Mouse (Mus musculus) cerebellum, postnatal 10 days (tissue): Measurements from ENCODE around the gene Cgnl1.

Experiments
- DNase-seq, 2 experiments: peaks; one replicate each; pipeline ENCODE4 v3.0.0; 2021; ENCODE audit warnings: mixed read lengths in 2 of 2

Cgnl1 gene

DNA sequence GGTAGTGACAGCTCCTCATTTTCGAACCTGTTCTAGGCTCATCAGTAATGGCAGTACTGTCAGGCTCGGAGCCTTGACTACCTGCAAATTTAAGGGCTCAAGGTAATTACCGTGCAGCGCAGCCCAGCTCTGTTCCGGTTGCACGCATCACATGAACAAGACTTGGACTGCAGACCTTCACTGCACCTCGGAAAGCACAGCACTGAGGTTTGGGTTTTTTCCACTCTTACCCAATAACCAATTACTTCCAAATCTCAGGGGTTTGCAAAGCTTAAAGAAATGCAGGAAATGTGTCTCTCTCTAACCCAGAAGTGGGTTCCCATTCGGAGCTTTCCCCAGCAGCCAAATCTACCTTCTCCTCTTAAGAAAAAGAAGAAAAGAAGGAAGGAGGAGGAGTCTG lies 5.1 kb downstream of the Cgnl1 start:
- no peak for DNase-seq

DNA sequence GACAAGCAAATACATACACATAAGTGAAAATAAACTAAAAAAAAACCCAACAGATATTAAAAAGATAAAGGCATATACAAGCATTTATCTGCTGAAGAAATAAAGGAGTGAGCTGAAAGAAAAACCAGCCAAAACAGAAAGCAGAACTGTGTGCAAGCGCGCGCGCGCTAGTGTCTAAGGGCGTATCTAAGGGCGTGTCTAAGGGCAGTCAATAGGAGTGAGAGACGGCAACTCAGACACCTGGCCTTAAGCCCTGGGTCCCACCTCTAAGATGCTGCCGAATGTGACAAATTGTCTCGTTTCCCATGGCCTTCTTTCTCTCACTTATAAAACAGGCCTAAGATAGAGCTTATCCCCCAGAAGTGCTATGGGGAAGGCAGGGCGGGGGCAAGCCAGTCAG lies 6.9 kb downstream of the Cgnl1 start:
- no peak for DNase-seq

DNA sequence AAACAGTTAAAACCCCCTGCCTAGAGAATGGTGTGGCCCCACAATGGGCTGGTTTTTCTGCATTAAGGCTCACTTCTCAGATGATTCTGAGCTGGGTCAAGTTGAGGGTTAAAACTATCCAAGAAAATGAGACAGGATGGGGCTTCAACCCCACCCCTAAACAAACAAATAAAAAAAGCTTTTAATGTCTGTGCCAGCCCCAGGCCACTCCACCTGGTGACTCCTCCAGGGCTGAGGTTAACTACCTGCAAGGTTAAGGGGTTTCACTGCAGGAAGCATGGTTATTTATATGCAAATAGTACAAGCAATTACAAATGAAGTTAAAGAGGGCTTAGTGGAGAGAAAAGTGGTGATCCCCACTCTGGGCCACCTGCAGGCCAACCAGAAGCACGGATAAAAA lies 8.1 kb downstream of the Cgnl1 start:
- DNase-seq: no peak

DNA sequence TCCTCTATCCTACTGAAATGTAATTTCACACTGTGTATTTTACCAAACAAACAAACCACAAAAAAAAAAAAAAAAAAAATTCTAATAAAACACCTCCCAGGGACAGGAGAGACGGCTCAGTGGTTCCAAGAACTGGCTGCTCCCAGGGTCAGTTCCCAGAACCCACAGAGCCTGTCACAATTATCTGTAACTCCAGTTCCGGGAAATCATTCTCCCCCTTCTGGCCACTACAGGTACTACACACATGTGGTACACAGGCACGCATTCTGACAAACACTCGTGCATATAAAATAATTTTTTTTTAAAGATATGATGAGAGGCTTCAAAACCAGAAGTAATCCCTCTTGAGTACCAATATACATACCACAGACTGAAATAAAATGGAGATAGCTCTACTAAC lies 9.7 kb downstream of the Cgnl1 start:
- peak in 1 of 2 experiments; percentile 28 for DNase-seq

DNA sequence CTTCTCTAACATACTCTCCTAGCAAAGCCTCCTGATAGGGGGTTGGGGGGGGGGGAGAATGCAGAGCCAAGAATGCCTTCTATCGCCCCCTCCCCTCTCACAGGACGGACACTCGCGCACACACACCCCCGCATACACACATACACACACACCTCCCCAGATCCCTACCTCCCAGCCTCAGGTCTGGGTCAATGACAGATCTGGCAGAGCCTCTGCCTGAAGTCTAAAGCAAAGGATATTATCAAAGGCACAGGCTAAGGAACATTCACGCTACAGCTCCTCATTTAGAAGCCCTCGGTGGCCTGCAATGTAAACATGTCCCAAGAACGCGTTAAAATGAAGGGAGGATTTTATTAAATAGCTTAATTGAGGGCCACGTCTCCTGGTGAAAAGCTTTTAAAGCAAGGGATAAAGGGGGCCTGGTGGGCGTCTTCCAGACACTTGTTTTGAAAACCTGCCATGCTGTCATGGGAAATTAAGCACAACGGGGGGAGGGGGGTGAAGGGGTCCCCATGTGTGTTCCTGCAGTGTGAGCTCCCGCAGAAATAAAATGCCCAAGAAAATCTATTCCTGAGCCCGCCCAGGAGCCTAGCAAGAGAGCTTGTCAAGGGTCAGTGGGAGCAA lies 10.8 kb downstream of the Cgnl1 start:
- DNase-seq: no peak

DNA sequence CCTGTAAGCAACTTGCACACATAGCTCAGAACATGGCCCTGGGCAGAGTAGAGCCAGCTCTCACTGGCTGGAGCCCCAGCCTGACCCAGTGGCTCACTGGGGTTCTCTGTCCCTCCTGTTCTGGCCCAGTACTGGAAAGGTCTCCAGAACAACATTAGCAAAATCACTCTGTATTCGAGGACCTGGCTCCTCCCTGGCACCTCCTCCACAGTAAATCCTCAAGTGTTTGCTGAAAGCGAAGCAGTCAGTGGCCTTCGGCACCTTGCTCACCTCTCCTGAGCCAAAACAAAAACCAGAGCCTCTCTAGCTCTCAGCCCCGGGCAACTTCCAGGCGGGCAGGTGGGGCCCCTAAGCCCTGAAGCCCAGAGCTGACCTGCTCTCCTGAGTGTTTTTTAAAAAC lies 11.5 kb downstream of the Cgnl1 start:
- no peak for DNase-seq

DNA sequence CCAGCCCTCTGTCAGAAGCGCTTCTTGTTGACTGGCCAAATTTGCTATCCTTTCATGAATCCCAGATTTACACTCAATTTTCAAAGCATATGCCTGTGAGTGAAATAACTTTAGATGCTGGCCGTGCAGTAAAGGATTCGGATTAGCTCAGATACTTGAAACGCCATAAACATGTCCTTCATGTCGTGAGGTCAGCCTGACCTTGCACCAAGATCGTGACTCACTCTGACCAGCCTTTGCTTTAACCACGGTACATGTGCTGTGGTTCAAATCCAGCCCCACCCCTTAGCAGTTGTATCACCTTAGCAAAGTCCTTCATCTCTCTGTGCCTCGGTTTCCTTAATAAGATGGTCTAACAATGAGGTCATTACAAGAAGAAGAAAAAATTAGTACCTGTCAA lies 14.0 kb downstream of the Cgnl1 start:
- DNase-seq: no peak

DNA sequence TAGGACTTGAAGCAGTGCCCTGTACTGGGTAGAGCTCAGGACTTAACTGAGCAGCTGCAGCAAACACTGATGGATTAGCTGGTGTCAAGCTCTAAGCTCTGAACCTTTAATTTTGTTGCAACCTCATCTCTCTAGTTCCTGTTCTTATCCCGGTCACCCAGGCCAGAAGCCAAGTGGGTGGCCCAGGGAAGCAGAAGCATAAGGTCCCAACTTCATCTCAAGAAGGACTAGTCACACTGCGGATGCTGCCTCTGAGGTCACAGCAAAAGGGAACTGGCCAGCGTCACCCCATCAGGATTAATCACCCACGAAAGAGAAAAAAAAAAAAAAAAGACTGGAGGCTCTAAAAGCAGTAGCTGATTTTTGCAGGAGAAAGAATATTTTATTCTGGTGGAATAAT lies 14.5 kb downstream of the Cgnl1 start:
- DNase-seq: no peak

DNA sequence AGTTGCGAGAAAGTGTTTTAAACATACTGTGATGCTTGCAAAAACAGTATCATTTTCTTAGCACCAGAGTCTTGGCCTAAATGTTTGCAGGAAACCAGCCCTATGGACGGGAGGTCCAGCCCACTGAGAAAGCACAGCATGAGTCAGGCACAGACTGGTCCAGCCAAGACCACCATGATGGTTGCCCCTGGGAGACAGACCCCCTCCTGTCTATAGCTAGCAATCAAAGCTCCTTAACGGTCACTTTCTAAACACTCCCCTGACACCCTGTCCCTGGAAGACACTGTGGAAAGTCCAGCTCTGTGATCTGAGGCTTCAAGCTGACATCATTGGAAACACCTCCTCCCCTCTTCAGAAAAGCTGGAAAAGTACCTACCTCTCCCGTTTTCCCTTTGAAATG lies 17.4 kb downstream of the Cgnl1 start:
- DNase-seq: no peak

DNA sequence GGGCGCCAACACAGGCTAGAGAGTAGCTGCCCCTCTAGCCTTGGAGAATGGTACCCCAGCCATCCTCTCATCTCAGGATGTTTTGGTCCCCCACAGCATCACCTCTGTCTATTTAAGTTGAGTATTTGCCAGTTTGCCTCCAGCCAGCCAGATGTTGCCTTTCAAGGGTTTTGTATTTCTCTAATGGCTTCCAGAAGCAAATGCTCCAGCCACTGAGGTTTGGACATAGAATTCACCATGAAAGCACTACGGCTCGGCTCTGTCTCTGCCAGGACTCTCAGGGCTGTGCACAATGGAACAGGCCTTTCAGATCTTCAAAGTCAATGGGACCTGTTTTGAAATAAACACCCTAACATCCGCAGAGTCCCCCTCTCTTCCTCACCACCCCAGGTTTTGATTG lies 17.9 kb downstream of the Cgnl1 start:
- no peak for DNase-seq

DNA sequence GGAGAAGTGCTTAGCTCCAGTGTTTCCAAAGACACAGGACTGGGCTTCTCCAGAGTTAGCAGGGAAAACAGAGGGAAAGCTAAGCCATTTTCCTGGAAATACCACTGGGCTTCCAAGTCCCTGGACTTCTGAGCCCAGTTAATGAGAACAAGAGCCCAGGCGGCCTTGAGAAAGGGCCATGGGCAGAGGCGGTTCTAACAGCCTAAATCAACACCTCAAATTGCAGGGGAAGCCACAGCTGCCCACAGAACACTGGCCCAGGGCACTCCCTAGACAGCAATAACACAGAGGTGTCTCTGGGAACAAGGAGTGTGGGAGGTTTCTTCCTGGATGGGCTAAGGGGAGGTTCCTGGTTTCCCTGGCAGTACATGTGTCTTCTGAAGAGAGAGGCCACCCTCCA lies 18.3 kb downstream of the Cgnl1 start:
- DNase-seq: no peak

DNA sequence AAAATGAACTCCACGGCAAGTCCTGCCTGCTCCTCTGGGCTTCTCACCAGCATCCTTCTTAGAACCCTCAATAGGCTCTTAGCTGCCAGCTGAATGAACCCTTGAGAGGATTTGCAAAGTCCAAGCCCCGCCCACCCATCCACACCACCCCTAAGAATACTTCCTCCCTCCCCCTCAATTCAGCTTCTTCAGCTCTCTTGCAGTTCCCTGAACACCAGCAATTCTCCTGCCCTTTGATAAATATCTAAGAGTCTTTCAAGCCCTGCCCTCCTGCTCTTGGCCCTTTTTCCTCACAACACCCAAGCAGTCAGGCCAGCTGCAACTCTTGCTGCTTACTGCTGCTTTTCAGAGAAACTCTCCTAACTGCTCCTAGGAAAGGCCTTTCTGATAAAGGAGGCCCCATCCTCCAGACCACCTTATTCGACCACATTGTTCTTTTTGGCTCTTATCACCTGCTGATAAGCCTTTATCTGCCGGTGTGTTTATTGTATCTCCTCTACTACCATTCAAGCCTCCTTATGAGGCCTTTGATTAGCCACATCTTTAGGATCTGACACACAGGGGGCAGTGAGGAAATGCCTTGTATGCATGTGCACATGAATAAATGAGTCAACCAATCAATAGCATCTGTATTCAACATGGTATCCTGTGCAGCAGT lies 21.3 kb downstream of the Cgnl1 start:
- DNase-seq: no peak

DNA sequence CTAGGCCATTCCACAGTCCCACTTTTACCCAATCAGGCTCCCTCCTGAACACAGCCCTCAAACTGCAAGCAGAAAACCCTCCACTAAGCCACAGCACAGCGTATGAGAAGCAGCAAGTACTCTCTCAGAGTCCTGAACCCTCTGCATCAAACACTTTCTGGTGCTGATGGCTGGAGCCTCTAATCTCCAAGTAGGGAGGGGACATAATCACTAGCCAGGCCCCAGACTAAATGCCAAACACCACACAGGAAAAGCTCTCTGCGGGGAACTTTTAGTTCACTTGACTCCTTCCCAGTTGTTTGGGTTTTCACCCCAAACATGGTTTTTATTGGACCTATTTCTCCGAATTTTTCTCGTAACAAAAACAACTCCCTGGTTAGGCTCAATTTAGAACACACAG lies 25.0 kb downstream of the Cgnl1 start:
- no peak for DNase-seq

DNA sequence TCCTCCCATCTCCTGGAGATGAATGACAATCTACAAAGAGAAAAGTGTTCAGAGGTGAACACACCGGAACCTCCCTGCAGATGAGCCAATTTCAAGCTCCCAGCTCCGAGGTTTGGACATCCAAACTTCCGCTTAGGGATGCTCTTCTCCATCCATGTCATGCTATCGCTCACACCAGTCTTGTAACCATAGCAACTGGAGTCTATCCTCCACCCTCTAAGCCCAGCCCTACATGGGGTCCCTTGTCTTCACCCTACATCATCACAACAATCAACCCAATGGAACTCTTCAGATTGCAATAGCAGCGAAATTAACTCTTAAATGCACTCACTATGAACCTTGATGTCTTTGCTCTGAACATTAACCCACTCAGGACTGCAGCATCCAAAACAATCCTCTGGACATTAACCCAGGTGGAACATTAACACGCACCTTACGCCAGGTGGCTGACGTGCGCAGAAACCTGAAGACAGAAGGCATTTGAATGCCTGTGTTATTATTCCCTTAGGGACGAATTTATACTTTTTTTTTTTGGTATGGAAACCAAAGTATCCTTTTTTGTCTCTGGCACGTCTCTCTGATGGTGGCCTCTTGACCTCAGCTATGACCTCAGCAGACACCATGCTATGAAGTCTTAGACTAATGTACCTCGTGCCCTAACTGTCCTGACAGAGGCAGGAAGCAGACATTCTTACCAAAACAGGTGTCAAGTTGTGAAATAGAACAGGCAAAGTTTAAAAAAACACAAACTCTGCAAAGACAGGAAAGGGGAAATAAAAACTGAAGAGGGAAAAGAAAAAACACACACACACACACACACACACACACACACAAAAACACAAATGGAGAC lies 33.1 kb downstream of the Cgnl1 start:
- no peak for DNase-seq

DNA sequence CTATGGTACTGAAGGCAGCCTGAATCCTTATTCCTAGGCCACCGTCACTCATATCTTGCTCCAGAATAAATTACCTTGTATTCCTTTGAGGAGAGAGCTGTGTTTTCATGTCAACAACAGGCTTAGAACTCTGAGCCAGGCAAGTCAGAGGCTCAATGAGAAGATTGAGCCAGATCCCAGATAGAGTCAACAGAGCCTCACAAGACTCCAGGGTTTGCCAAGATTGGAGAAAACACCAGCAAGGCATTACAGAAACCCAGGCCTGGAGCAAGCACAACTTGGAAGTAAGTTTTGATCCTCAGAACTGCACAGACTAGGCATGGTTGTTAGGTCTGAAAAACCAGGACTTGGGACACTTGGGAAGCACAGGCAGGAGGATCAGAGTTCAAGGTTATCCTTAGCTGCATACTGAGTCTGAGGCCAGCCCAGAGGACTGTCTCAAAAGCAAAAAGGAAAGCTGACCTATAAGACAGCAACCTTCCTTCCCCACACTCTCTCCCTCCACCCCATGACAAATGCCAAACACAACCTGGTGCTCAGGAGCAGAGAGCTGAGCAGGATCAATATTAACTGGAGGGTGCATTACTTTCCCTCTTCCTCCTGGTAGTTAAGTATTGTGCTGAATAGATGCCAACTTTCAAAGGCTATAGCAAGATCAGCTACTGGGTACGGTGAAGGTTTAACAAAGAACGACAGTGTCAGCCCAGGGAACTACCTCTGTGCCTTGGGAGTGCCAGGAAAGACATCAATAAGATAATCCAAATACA lies 34.0 kb downstream of the Cgnl1 start:
- no peak for DNase-seq

DNA sequence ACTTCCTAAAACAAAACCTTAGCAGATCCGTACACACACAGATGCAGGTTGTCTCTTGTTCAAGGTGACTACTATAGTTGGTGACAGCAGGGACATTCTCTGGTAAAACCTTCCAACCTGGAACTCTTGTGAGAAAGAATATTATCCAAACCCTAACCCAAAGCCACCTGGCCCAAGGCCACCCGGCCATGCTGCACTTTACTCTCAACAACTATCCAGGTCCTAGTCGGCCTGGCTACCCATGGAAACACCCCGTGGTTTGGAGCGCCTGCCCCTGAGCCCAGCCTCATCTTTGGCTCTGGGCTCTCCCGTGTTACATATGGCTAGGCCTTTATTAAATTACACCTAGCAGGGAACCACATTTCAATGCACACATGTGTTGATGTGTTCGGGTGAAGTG lies 35.5 kb downstream of the Cgnl1 start:
- DNase-seq: no peak

DNA sequence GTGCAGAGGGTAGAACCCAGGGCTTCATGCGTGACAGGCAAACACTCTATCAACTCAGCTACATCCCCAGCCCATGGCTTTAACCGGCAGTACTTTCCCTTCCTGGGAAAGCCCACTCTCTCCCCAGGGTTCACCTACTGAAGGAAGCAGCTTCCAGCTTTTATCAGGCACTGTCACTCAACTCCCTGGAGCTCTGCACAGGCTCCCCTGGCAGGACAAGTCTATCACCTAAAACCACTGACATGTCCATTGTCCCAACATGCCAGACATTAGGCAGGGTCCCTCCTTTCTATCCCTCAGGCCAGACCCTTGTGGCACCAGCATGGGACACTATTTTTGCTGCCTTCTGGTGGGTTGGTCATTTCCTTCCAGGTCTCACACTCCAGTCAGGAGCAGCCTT lies 37.8 kb downstream of the Cgnl1 start:
- DNase-seq: no peak

DNA sequence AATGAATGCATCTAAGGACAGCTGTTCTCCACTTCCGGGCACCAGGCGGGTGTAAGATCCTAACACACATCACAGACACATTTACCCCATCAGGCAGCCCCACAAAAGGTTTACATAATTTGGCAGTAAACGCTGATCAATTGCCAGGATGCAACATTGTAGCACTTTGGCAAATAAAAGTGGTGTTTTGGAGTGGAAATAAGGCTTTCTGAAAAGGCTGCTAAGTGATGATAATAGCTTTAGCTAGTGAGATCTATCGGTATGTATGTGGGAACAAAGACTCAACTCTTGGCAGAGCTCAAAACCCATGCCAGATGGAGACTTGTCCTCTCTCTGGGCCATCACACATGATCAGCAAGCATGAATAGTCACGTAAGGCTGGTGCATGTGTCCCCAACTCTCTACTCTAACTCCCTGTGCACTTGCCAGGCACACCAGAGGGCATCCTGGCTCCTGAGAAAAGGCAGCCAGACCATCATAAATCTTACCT lies 42.5 kb downstream of the Cgnl1 start:
- DNase-seq: peak; percentile 84 to 92

DNA sequence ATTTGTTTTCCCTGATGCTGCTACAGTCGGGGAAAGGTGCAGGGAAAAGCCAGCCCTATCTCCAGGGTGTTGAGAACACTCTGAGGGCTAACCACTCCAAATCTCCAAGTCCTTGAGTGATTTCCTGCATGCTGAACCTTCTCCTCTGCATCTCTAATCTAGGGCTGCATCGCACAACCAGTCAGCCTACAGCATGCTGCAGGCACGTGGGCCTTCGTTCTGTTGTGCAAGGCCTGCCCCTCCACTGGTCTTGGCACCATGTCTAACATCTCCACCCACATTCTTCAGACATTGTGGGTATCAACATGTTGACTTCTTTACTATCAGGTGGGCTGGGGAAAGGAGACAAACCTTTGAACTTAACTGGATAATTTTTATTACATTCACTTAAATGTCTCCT lies 44.2 kb downstream of the Cgnl1 start:
- no peak for DNase-seq

DNA sequence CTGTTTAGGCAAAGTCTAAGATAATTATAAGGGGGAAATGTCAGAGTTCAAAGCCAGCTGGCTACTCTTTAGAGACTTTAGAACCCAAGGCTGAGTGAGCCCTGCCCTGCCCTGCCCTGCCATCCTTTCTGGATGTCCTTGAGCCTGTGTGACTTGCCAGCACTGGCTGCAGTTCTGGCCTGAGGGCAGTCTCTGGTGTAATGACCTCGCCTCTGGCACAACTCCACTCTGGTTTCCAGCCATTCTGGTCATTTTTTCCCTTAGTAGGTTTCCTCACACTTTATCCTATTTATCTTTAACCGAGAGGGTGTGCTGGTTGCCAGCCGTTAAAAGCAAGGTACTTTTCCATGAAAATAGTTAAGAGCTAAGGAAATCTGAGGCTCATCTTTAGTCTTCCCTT lies 45.3 kb downstream of the Cgnl1 start:
- DNase-seq: peak; percentile 39 to 43

DNA sequence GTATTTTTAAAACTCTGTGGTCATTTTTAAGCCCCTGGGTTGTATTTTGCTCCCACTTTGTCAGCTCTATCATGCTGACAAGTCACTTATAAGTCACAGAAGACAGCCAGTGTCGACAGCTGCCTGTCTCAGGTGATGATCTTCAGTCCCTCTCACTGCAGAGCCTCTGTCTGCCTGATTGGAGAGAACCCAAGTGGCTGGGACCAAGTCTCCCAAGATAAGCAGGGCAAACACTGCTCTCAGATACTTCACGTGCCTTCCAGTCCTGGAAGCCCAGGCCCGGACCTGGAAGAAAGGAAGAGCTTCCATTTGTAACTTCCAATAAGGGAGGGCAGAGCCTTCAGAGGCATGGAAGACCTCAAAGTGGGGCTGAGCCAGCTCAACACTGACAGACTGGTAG lies 49.0 kb downstream of the Cgnl1 start:
- no peak for DNase-seq

DNA sequence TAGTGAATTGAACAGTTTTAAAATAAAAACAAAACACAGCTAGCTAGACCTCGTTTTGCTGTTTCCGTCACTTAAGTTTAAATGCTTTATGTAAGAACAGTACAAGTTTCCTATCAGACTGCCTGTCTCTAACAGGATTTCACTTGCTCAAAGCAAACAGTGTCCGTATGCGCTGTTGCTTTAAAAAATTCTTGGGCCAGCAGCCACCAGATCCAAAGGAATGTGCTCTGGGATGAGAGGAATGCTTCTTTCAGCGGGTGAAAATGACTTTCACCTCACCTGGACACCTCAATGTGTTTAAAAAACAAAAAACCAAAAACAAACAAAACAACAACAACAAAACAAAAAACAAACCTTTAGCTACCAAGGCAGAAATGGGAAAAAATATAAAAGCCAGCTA lies 54.4 kb downstream of the Cgnl1 start:
- DNase-seq: no peak

DNA sequence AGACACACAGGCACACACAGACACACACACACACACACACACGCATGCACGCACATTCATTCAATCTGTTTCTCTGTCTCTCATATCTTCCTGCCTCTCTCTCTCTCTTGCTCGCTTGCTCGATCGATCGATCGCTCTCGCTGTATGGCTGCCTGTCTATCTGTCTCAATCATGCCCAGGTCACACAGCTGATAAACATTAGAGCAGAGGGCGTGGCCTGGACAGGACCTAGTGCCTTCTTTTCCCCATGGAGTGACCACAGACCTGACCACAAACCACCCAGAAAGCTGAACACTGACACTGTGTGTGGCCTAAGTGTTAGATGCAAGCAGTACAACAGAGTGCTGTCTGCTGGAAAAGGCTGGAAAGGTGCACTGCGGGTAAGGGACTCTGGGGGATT lies 60.6 kb downstream of the Cgnl1 start:
- DNase-seq: no peak
